Mouse (Mus musculus) brain, embryonic 18.5 days (tissue): ENCODE measurements at regions not wholly inside any gene's neighbourhood (a gene's known extent, or its start where the extent isn't known, plus 50 kb on each side); places are given as distances from the start of the nearest gene placed in this dataset.
A peak's percentile ranks its signal among the peaks of the same experiment; 100 is the strongest.
"Not testable (repeated sequence)": the region's sequence is repeated elsewhere in the genome, so short reads cannot be mapped to it uniquely, and the experiment has no call there.

Experiments used
- DNase-seq: peaks from one replicate; pipeline ENCODE4 v3.0.0-alpha.2; 2012; ENCODE audit warnings: low read depth, low spot score

DNA sequence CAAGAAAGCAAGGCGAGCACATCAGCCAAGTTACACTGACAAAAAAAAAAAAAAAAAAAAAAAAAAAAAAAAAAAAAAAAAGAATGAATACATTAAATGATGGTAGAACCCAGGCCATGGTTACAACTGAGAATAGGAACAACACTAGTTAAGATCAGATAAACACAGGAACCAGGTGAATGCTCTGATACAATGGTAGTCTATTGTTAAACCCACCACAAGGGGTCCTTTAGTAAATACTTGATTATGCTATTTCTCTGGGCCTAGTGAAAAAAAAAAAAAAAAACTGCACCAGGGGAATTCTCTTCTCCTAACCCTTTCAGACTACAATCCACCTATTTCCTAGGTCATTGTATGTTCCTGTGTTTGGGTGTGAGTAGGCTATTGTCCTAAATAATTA is 2289.7 kb downstream of the Cntnap5b start:
- DNase-seq, result no peak

DNA sequence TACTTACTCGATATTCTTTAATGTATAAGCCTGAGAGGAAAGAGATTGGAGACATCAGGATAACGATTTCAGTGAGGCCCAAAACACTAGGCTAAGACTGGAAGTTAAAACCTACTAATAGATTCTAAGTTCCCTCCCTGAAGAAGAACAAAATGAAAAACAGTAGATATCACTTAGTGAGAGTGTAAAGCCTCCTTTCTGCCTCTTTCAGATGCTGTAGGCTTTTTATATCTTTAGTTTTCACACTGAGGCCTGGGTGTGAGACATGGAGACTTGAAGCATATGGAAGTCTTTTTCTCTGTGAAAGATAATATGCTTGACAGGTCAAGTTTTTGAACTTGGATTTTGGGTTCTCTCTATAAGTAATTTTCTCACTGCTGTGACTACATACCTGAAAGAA is 2333.1 kb downstream of the Cntnap5b start:
- DNase-seq, result no peak

DNA sequence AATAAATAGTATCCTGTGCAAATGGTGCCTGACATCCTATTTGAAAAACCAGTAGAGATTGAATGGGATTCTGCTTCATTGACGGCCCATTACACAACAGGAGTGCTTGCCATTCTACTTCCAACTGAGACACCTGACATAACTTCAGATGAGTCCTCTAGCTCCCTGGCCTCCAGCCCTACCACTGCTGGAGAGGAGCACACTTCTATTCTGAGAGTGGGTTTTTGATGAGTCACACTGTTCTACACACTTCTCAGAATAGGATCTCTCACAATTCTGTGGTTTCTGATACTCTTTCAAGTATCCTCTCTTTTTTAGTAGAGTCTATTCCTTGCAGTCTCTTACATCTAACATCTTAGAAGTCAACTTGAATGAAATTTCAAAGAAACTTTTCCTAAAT is 2366.5 kb downstream of the Cntnap5b start:
- DNase-seq, result no peak

DNA sequence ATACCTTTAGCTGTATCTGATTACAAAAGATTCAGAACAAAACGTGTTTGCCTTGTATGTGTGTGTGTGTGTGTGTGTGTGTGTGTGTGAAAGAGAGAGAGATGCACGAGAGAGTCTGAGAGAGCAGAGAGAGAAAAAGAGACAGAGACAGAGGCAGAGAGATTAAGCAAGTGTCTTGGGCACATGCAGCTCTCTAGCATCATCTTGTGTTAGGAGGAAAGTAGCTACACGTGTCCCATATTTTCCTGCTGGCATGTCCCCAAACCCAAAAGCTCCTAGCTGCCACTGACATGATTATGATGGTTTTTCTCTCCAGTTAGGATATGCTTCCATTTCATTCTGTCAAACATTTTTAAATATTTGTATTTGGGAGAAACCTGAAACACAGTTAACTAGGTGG is 2373.8 kb downstream of the Cntnap5b start:
- no peak for DNase-seq

DNA sequence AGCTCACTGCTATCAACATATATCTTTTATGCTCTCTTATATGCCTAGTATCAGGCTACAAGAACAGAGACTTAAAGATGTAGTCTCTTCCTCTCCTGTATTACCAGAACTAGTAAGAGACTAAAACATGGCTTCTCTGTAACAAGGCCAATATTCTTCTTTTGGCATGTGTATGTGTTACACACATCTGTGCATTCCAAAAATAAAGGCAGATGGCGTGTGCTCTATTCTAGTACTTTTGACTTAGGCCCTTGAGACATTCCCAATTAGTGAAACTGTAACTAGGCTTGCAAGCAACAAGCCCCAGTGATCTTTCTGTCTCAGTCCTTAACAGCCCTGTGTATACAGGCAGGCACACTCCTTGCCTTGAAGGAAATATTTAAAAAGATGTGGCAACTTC is 2394.1 kb downstream of the Cntnap5b start:
- no peak for DNase-seq

DNA sequence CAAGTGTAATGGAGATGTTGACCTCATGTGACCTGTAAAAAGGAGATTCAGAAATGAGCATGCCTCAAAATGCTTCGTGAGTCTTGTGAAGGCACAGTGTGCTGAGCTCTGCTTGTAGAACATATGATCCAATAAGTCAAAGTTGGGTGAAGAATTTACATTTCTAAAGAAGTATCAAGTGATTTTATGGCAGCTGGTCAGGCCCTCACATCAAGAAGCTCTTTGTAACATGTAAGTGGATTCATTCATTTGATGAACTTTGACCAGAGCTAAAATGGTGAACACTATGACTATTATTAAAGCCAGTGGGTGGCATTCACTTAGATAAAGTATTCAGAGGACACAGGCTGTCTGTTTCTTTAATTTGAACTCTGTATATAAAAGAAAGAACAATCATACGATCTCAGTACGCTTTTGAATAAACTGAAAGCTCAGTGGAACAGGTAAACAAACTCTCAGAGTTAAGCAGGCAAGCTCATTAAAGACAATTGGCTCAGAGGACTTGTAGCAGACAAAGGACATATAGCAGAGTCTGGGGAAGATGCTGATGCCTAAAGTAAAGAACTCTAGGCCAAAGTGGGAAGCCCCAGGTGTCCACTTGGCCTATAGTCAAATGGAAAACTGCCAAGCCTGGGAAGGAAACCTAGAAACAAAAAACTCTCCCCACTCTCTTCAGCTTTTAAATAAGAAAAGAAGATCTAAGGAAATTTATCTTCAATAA is 2398.2 kb downstream of the Cntnap5b start:
- no peak for DNase-seq

DNA sequence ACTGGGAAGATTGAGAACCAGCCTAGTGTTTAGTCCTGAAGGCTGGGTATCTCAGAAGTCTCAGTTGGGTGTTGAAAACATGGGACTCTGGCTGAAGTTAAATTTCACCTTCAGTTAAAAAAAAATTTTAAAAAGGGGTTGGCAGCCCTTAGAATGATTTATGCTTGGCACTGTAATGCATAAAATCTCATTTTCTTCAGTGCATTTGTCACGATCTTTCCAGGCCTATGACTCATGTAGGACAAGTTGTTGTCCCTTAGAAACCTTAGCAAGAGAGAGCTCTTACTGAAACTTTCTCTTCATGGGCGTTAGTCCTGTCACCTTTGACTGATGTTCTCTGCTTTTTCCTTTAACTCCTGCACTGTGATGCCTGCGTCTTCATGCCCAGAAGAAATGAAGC is 2413.4 kb downstream of the Cntnap5b start:
- no peak for DNase-seq

DNA sequence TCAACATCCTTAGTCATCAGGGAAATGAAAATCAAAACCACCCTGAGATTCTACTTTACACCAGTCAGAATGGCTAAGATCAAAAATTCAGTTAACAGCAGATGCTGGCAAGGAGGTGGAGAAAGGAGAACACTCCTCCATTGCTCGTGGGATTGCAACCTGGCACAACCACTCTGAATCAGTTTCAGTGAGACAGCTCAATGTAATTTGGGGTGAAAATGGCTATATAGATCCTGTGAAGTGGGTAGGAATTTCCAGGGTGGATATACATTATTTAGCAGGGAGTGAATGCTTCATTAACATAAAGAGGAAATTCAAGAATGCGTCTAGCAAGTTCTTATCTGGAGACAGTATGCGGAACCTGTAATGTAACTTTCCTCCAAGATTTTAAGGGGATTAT is 2462.9 kb downstream of the Cntnap5b start:
- no peak for DNase-seq

DNA sequence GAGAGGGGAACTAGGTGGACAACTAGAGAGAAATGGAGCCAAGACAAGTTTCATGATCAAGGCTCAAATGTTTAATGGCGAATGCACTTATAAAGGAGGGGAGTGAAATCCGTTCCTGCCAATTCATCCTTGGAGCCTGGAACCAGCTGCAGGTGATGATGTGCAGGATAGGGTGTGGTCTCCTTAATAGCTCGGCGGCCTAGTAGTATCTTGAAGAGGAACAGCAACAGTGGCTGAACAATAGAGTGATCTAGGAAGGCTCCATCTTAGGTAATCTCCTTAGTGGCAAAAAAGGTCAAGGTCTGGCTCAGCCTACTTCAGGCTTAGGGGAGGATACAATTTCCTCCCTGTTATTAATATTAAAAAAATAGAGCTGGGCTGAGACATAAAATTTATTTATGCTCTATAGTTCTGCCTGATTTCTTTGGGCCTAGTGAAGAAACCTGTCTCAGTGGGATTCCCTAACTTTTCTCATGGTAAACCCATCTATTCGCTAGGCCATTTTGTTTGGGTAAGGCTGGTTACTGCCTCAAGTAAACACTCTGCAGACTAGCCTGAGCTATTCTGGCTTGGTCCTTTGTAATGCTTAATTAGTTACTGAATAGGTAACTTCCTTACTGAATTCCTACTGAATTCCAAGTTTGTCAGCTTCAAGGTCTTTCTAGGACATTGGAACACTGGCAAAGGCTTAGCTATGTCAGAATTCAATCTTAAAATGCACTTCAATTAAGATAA is 2490.7 kb downstream of the Cntnap5b start:
- not testable (repeated sequence) for DNase-seq

DNA sequence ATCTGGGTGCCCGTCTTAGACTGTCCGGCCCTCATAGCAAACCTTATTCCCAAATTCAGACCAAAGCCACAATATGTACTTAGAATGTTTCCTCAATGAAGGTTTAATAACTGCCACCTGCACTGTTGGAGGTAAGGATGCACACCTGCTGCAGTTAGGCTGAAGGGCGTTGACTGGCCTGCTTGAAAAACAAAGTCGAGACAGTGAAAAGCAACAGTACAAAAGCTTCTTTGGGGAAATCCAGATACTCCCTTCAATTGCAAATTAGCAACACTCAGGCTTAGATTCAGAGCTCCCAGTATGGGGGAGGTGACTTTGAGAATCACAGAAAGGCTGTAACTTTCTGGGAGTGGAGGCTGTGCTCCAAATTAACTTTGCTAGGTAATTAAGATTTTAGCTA is 2491.9 kb downstream of the Cntnap5b start:
- DNase-seq, result not testable (repeated sequence)

DNA sequence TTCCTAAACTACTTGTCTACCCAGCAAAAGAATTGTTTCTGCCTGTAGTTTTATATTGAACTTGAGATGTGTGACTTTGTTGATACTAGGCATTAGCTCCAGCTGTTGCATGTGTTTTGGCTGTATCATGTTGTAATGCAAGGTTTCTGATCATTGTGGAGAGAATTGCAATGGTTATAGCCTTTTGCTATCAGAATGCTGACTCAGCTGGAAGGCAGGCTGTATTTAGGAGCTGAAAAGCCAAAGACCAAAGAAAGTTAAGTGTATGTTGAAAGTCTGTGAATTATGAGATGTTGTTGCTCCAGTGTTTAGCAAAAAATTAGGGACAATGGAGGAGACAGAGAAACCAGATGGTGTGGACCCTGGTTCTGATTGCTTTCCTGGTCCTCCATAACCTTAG is 2493.9 kb upstream of the Cdh20 start:
- DNase-seq, result no peak

DNA sequence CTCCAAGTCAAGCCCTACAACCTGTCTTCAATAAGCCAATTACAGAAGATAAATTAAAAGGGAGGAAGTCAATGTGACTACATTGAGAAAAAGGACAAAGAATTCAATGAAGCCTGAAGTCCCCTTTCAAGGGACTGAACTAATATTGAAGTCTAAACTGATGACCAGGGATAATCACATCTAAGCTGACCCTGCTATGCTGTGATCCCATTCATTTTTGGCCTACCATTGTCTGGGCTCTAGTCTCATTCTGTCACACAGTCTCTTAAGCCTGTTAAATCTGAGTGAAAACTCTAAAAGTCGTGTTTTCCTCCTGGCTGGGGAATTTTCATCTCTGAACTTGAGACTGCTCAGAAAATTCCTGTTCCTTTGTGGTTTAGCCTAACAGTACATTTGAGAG is 2480.0 kb upstream of the Cdh20 start:
- DNase-seq, result no peak

DNA sequence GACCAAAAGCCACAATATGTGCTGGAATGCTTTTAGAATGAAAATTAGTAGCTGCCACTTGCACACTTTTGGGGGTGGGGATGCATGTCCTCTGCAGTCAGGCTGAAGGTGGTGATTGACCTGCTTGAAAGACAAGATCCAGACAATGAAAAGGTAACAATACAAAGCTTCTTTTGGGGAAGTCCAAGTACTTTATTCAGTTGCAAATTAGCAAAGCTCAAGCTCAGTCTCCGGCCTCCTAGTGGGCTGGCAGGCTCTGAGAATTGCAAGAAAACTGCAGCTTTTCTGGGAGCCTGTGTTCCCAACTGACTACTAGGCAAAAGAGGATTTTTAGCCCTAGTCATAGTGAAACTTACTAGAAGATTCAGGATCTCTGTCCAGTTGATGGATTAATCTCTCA is 2464.8 kb upstream of the Cdh20 start:
- DNase-seq, result no peak

DNA sequence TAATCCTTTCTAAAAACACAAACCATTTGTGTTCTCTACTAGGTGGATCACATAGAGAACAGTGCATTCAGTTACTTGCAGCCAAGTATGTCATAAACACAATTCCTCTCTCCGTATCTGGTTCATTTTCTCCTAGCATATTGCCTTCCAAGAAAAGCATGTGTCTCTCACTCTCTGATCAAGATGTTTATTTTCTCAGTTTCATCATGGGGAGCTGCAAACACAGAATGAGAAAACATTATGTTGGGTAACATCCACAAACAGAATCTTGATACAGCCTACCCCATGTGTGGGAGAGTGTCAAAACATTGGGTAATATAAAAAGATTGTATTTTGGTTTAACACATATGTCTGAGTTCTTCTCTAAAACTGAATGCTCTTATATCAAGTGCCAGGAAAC is 2415.2 kb upstream of the Cdh20 start:
- peak; percentile 70 for DNase-seq

DNA sequence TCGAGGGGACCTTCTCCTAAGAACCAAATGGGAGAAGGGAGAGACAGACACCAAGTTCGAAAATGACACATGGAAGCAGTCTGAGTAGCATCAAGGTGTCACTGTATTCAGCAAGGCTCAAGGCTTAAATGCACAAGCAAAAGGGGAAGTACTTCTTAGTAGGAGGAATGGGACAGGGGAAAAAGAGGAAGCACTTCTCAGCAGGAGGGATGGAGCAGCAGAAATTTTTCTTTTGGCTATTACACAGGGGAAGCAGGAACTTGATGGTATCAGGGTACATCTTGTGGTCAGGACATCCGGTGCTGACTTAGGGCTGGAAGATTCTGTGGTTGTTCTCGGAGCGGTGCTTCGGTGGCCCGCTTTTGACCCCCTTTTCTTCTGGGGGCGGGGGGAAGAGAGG is 2410.4 kb upstream of the Cdh20 start:
- DNase-seq, result not testable (repeated sequence)

DNA sequence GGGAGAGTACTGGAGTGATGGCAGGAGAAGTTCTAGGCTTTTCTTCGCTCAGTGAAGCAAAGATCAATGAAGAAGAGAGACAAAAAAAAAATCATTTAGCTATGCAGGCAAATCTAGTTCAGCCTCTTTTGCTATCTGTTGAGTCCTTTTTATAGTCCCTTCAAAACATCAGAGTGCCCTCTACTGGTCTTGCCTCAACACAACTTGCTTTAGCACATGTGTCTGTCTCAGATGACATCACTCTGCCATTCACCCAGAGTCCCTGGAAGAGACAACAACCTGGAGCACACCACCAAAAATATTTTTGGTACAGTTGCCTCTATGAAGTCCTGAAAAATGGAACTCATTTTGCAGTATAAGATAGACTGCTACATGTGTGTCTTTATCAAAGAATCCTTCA is 2389.7 kb upstream of the Cdh20 start:
- no peak for DNase-seq
